Mouse (Mus musculus): ENCODE measurements around the gene Secisbp2. TPM values are rescaled to one million over a fixed set of nuclear protein-coding genes. Genes with fewer than 3 reads are reported as not detected.

Gene Secisbp2
- total RNA-seq, 2 experiments from 2014 or later: 16.8 to 18.0 TPM

GRCm38 (mm10) chr13:51731474-51731873 lies 80.0 kb downstream of the Secisbp2 start:
- peak in 1 of 2 experiments; percentile 40 for DNase-seq (ENCODE audit: low spot score in 2 of 2)

- no peak for DNase-seq (ENCODE audit: low spot score in 2 of 2)
Observed at GRCm38 (mm10) chr13:51732097-51732664, 80.7 kb downstream of the Secisbp2 start.

Other genes starting within 250 kb of the Secisbp2 start
- 1 to 10 TPM; 8.1 to 8.3 TPM for gene S1pr3, start 243.1 kb upstream of the Secisbp2 start, total RNA-seq (2021)
- 100 to 1,000 TPM; 204 to 206 TPM for gene Shc3, start 82.3 kb upstream of the Secisbp2 start, total RNA-seq (2021)
- 1 to 10 TPM; 6.4 to 7.7 TPM for gene Cks2, start 6.5 kb upstream of the Secisbp2 start, total RNA-seq (2021)
- 10 to 100 TPM; 85.2 to 96.2 TPM for gene Sema4d, start 142.1 kb downstream of the Secisbp2 start, total RNA-seq (2021)
- gene Gadd45g, start 195.0 kb downstream of the Secisbp2 start, total RNA-seq (2021): 10 to 100 TPM; 22.0 to 23.1 TPM